Mouse (Mus musculus): ENCODE measurements around the gene Pim3. TPM values are rescaled to one million over a fixed set of nuclear protein-coding genes. Genes with fewer than 3 reads are reported as not detected.

The Pim3 gene
- polyA plus RNA-seq, 1 experiment from 2014 or later, result 46.2 TPM

DNA sequence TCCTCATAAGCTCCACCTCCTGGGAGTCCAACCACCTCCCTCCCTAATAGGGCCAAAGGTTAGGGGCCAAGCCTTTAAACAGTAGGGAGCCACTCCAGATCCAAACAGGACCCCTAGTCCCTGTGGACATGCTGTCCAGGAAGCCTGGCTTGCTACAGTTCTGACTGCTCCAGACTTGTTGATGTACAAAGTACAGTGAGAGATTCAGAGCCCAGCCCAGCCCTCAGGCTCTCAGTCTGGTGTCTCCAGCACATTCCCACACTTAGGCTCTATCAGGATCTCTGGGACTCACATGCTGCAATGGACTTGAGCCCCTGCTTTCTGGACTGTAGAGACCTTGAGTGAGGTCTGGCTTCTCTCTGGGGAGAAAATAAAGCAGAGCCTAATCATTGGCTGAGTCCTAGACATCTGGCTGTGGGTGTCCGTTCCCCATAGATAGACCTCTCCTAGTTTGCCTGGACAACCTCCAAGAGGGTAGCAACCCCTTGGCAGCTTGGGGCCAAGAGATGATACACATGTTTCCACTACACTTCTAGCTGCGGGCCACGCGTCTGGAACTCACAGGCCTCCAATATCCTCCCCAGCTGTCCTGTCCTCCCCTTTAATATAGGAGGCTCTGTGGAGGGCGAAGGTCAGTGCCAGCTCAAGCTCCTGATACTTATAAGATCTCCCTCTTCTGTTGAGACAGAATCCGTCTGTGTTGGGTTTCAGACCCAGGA lies 6.2 kb downstream of the Pim3 start:
- Histone ChIP-seq H3K4me3 (ENCODE audit: low read length) (no peak overlapping the region), H3K4me2 (replicated peaks; ENCODE audit: low read depth, low read length) (no peak overlapping the region), H3K4me1 (ENCODE audit: control insufficient read depth, insufficient read depth, low read length) (peaks cover 36% of the 10 kb centered on the region), H3K9ac (ENCODE audit: low read depth, low read length) (no peak overlapping the region), H3K36me3 (ENCODE audit: control insufficient read depth, insufficient read depth, low read length) (peaks cover 28% of the 10 kb centered on the region), H3K9me3 (ENCODE audit: control insufficient read depth, low read length) (no peaks in the 10 kb centered on the region), H3K27ac (ENCODE audit: low read depth, low read length) (peak overlapping the region; percentile 2; the same call in 1 of the 2 replicates), H3K27me3 (ENCODE audit: control insufficient read depth, insufficient read depth, low read length) (no peaks in the 10 kb centered on the region)
- no peak for ATAC-seq (ENCODE audit: low FRiP score, low TSS enrichment)
- 74% methylated on average over 6 of the region's 6 CpGs for WGBS

DNA sequence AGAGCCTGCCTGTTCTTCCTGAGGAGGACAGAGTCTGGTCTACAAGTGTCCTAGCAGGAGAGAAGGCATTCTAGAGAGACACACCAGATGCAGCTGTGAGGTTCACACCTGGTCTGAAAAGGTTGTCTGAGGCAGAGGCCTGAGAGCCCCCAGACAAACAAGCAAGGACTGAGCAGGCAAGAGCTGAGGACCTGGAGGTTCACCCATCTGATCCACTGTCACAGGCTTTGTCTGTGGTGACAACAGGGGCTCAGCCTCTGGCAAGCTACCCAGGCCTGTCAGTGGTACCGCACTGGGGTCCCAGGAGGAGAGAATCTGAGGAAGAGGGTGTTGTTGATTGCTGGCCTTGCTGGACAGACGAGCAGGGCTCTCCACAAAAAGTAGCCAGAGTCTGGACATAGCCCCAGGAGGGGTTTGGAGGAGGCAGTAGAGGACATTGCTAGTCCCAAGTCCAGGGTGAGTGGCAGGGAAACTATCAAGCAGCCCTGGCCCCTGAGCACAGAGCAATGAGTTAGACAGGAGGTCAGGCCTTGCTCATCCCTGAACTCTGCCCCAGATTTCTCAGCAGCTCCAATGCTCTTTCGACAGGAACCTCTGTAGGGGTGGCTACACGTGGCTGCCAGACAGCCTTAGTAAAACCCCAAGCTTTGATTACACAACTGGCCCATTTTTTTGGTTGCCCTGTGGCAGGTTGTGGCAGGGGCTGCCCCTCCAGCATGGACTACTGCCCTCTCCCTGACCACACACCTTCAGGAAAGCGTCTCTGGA lies 8.6 kb downstream of the Pim3 start:
- Histone ChIP-seq H3K4me1 (ENCODE audit: control insufficient read depth, insufficient read depth, low read length) (peaks cover 20% of the 10 kb centered on the region), H3K9ac (ENCODE audit: low read depth, low read length) (no peak overlapping the region), H3K4me3 (ENCODE audit: low read length) (no peak overlapping the region), H3K27me3 (ENCODE audit: control insufficient read depth, insufficient read depth, low read length) (no peaks in the 10 kb centered on the region), H3K4me2 (replicated peaks; ENCODE audit: low read depth, low read length) (no peak overlapping the region), H3K27ac (ENCODE audit: low read depth, low read length) (no peak overlapping the region), H3K36me3 (ENCODE audit: control insufficient read depth, insufficient read depth, low read length) (peaks cover 14% of the 10 kb centered on the region; the same call in 1 of the 2 replicates), H3K9me3 (ENCODE audit: control insufficient read depth, low read length) (no peaks in the 10 kb centered on the region)
- no peak for ATAC-seq (ENCODE audit: low FRiP score, low TSS enrichment)
- WGBS, result 67% methylated on average over 5 of the region's 5 CpGs

DNA sequence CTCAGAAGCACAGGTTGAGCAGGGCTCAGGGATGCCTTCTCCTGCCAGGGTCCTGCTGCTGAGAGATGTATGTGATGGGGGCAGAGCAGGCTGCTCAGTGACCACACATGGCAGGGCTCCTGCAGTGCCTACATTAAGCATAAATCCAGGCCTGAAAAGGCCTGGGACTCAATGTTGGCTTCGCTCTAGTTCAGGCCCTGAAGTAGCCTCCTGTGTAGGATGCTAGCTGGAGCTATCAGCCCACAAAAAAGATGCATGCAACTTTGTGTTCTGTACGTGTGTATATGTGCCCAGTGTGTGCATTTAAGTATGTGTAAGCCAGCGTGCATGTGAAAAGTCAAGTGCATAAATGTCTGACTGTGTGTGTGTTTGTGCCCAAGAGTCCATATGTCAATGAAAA lies 12.1 kb downstream of the Pim3 start:
- Histone ChIP-seq H3K9ac (ENCODE audit: low read depth, low read length) (no peak overlapping the region), H3K4me1 (ENCODE audit: control insufficient read depth, insufficient read depth, low read length) (no peaks in the 10 kb centered on the region), H3K4me3 (ENCODE audit: low read length) (no peak overlapping the region), H3K27me3 (ENCODE audit: control insufficient read depth, insufficient read depth, low read length) (no peaks in the 10 kb centered on the region), H3K4me2 (replicated peaks; ENCODE audit: low read depth, low read length) (no peak overlapping the region), H3K36me3 (ENCODE audit: control insufficient read depth, insufficient read depth, low read length) (no peaks in the 10 kb centered on the region), H3K27ac (ENCODE audit: low read depth, low read length) (no peak overlapping the region), H3K9me3 (ENCODE audit: control insufficient read depth, low read length) (no peaks in the 10 kb centered on the region)
- no peak for ATAC-seq (ENCODE audit: low FRiP score, low TSS enrichment)
- WGBS, result 91% methylated on average over 3 of the region's 3 CpGs

DNA sequence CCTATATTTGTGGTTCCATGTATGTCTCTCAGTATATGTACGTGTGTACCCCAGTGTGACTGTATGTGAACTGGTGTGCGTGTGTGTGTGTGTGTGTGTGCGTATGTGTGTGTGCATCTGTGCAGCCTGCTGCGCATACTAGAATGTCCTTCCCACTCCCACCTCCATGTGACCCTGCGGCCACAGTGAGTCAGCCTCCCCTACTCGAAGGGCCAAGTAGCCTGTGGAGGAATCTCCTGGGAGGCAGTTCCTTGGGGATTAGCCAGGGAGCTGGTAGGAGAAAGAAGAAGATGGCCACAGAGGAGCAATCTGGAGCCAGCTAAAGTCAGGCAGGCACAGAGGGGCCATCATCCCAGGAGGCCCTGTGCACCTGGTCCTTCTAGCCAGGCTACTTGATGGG lies 12.5 kb downstream of the Pim3 start:
- Histone ChIP-seq H3K36me3 (ENCODE audit: control insufficient read depth, insufficient read depth, low read length) (no peaks in the 10 kb centered on the region), H3K27ac (ENCODE audit: low read depth, low read length) (no peak overlapping the region), H3K4me3 (ENCODE audit: low read length) (no peak overlapping the region), H3K27me3 (ENCODE audit: control insufficient read depth, insufficient read depth, low read length) (no peaks in the 10 kb centered on the region), H3K4me1 (ENCODE audit: control insufficient read depth, insufficient read depth, low read length) (no peaks in the 10 kb centered on the region), H3K9ac (ENCODE audit: low read depth, low read length) (no peak overlapping the region), H3K4me2 (replicated peaks; ENCODE audit: low read depth, low read length) (no peak overlapping the region), H3K9me3 (ENCODE audit: control insufficient read depth, low read length) (no peaks in the 10 kb centered on the region)
- 88% methylated on average over 6 of the region's 6 CpGs for WGBS
- ATAC-seq (ENCODE audit: low FRiP score, low TSS enrichment), result no peak

DNA sequence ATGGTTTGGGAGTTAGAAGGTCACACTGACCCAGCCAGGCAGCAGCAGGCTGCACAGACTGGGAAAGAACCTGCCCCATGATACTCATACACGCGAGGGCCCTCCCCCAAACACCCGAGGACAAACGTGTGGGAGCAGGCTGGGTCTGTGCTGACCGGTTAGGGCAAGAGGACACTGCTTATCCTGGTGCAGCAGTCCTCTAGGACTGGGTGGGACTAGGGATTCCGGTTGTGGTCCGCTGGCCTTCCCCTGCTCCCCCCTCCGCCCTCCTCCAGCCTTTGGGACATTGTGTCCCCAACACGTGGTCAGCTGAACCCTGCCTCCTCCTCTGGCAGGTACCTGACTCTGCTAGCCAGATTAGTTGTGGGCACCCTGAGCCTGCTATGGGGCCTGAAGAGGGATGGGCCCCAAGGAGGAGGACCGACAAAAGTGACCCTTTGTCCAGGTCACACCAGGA lies 13.7 kb downstream of the Pim3 start:
- Histone ChIP-seq H3K9ac (ENCODE audit: low read depth, low read length) (no peak overlapping the region), H3K4me2 (replicated peaks; ENCODE audit: low read depth, low read length) (no peak overlapping the region; the same call in 1 of the 2 replicates), H3K27ac (ENCODE audit: low read depth, low read length) (no peak overlapping the region), H3K4me3 (ENCODE audit: low read length) (no peak overlapping the region), H3K27me3 (ENCODE audit: control insufficient read depth, insufficient read depth, low read length) (no peaks in the 10 kb centered on the region), H3K9me3 (ENCODE audit: control insufficient read depth, low read length) (no peaks in the 10 kb centered on the region), H3K4me1 (ENCODE audit: control insufficient read depth, insufficient read depth, low read length) (no peaks in the 10 kb centered on the region), H3K36me3 (ENCODE audit: control insufficient read depth, insufficient read depth, low read length) (no peaks in the 10 kb centered on the region)
- peak; percentile 41 for ATAC-seq (ENCODE audit: low FRiP score, low TSS enrichment)
- 33% methylated on average over 9 of the region's 10 CpGs for WGBS

DNA sequence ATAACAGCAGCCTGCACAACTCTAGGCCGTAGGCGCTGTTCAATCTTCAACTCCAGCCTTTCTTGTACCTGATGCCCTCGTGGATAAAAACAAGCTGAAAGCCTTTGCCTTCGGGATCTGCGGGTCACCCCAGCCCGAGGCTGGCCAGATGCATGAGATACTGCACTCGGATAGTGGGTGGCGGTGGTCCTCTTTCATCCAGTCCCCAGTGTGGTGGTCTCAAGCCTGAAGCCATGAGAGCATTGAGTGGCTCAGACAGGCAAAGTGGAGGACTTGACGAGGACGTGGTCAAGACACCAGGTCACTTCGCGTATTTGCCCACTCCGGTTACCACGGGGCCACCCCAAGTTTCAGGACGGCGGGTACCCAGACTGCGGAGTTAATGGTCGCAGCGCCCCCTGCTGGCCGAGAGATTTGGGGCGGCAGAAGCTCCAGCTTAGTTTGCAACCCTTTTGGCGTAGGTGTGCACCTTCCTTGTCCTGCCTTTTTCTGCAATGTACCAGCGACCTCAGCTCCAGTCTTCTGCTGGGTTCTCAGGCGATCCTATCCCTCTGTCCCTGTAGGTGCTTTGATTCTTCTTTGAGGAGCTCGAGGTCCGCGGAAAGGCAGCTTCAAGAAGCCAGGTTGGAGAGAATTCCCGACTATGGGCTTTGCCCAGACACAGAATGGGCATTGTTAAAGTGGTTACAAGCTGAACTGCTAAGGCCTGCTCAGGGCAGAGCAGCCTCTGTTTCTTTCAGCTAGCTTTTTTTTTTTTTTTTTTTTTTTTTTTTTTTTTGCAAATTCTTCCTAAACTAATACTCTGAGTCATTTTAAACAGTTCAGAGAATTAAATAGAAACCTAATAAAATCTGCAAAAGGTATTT lies 14.4 kb downstream of the Pim3 start:
- WGBS, result 12% methylated on average over 28 of the region's 28 CpGs
- ATAC-seq (ENCODE audit: low FRiP score, low TSS enrichment), result peak; percentile 69
- Histone ChIP-seq H3K4me1 (ENCODE audit: control insufficient read depth, insufficient read depth, low read length) (no peaks in the 10 kb centered on the region), H3K36me3 (ENCODE audit: control insufficient read depth, insufficient read depth, low read length) (no peaks in the 10 kb centered on the region), H3K4me2 (replicated peaks; ENCODE audit: low read depth, low read length) (peak overlapping the region; percentile 33), H3K4me3 (ENCODE audit: low read length) (no peak overlapping the region), H3K27ac (ENCODE audit: low read depth, low read length) (no peak overlapping the region), H3K9me3 (ENCODE audit: control insufficient read depth, low read length) (no peaks in the 10 kb centered on the region), H3K9ac (ENCODE audit: low read depth, low read length) (no peak overlapping the region), H3K27me3 (ENCODE audit: control insufficient read depth, insufficient read depth, low read length) (0 out of 2 replicates have a peak, but pooled peaks cover 2% of the 10 kb centered on the region)

DNA sequence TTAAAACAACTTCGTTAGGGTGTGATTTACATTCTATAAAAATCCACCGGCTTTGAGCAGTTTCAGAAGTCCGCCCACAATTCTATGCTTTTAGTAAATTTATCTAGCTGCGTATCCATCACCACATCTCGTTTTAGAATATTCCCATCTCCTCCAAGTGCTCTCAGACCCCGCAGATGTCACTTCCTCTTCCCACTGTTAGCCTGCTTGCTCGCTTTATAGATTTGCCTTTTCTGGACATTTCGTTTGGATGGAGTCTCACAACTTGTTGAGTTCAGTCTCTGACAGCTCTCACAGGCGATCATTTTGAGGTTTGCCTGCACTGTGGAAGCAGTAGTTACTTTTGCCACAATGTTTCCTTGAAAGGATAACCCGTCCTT lies 15.0 kb downstream of the Pim3 start:
- no peaks in the 10 kb centered on the region for H3K9me3 ChIP-seq (ENCODE audit: control insufficient read depth, low read length)
- no peak overlapping the region for H3K9ac ChIP-seq (ENCODE audit: low read depth, low read length)
- 0 out of 2 replicates have a peak, but pooled peaks cover 2% of the 10 kb centered on the region for H3K27me3 ChIP-seq (ENCODE audit: control insufficient read depth, insufficient read depth, low read length)
- WGBS, result 84% methylated on average over 10 of the region's 10 CpGs
- no peak for ATAC-seq (ENCODE audit: low FRiP score, low TSS enrichment)
- no peak overlapping the region for H3K27ac ChIP-seq (ENCODE audit: low read depth, low read length)
- no peaks in the 10 kb centered on the region for H3K36me3 ChIP-seq (ENCODE audit: control insufficient read depth, insufficient read depth, low read length)
- H3K4me2 ChIP-seq (replicated peaks; ENCODE audit: low read depth, low read length), result no peak overlapping the region
- H3K4me1 ChIP-seq (ENCODE audit: control insufficient read depth, insufficient read depth, low read length), result no peaks in the 10 kb centered on the region
- H3K4me3 ChIP-seq (ENCODE audit: low read length), result no peak overlapping the region

DNA sequence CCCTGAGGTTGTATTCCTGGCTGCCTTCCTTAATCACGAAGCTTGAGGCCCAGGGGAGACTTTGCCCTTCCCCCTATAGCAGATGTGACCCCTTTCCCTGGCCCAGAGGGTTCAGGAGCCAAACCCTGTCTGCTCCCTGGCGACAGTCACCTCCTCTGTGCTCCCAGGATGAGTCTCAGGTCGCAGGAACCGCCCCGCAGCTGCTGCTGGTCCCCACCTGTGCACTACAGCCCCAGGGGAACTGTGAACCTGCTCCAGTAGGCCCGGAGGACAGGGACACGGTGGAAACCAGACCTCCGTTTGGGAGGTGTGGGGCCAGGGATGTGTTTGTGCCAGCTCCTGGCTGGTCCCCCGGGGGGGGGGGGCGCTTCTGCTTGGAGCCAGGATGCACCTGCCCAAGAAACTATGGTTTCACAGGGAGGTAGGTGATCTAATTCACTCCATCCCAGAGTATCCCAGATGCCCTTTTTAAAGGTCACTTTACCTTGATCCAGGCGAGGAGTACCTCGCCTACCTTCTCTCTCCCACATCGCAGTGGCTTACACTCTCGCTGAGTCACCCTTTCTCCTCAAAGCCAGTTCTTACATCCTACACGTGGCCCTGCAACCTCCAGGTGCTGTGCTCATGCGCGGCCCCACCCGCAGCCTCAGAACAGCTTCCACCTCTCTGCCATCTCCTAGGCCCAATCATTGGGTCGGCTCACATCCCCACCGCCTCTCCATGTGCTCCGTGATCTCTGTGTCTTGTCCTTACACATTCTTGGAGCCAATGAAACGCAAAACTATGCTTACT lies 19.5 kb downstream of the Pim3 start:
- Histone ChIP-seq H3K9ac (ENCODE audit: low read depth, low read length) (no peak overlapping the region), H3K9me3 (ENCODE audit: control insufficient read depth, low read length) (no peaks in the 10 kb centered on the region), H3K27ac (ENCODE audit: low read depth, low read length) (no peak overlapping the region), H3K27me3 (ENCODE audit: control insufficient read depth, insufficient read depth, low read length) (0 out of 2 replicates have a peak, but pooled peaks cover 2% of the 10 kb centered on the region), H3K36me3 (ENCODE audit: control insufficient read depth, insufficient read depth, low read length) (no peaks in the 10 kb centered on the region), H3K4me3 (ENCODE audit: low read length) (no peak overlapping the region), H3K4me1 (ENCODE audit: control insufficient read depth, insufficient read depth, low read length) (no peaks in the 10 kb centered on the region), H3K4me2 (replicated peaks; ENCODE audit: low read depth, low read length) (no peak overlapping the region)
- WGBS, result 64% methylated on average over 22 of the region's 22 CpGs
- ATAC-seq (ENCODE audit: low FRiP score, low TSS enrichment), result no peak
